Mouse (Mus musculus) ES-E14 (cell line): ENCODE results near the gene Nkd2.

ENCODE experiments used
- CHD2 ChIP-seq: IDR thresholded peaks from 2 replicates; pipeline ENCODE4 v1.6.1; 2014; ENCODE audit warnings: mild to moderate bottlenecking, low read depth, low read length, inconsistent platforms
- ZC3H11A ChIP-seq: IDR thresholded peaks from 2 replicates; pipeline ENCODE4 v1.6.1; 2012; ENCODE audit warnings: low read depth, mild to moderate bottlenecking, inconsistent platforms, low read length, borderline replicate concordance
- ZNF384 ChIP-seq: IDR thresholded peaks from 2 replicates; pipeline ENCODE4 v1.6.1; 2012; ENCODE audit warnings: low read depth, low read length, inconsistent platforms

GRCm38 (mm10) chr13:73839740-73840139 lies 7.7 kb downstream of the Nkd2 start:
- TF ChIP-seq ZC3H11A (no peak), ZNF384 (no peak), CHD2 (no peak)
